Comparison of ENCODE assay signal across 8 mouse cellular contexts in genomic region chr4:62360805-62361455, GRCm38 (mm10). TPM values are rescaled to one million over a fixed set of nuclear protein-coding genes. Genes with fewer than 3 reads are reported as not detected.
DNase-seq lines count a peak whose midpoint lies in the region; ATAC-seq and TF ChIP-seq lines count a peak whose summit lies in the region.

No protein-coding gene starts in this region.

- H3K27me3 ChIP-seq in lung, postnatal 0 days (replicated peaks; ENCODE audit: insufficient read depth, low read length) = no peaks in the 10 kb centered on the region
- no peaks in the 10 kb centered on the region for H3K27me3 ChIP-seq in embryonic facial prominence, embryonic 12.5 days
- no peaks in the 10 kb centered on the region for H3K27me3 ChIP-seq in hindbrain, embryonic 15.5 days
- no peaks in the 10 kb centered on the region for H3K27me3 ChIP-seq in midbrain, embryonic 14.5 days (ENCODE audit: control insufficient read depth, insufficient read depth, low read length)

- no peaks in the 10 kb centered on the region for H3K36me3 ChIP-seq in lung, postnatal 0 days (ENCODE audit: insufficient read depth, low read length)
- no peaks in the 10 kb centered on the region for H3K36me3 ChIP-seq in embryonic facial prominence, embryonic 12.5 days
- no peaks in the 10 kb centered on the region for H3K36me3 ChIP-seq in hindbrain, embryonic 15.5 days
- H3K36me3 ChIP-seq in midbrain, embryonic 14.5 days (ENCODE audit: control insufficient read depth, insufficient read depth, low read length) = no peaks in the 10 kb centered on the region

- intact Hi-C loops in gastrocnemius, postnatal 36 days (cut with DNase I) = loop anchor here (5.0 kb wide), 1 partner anchor 41 kb away; no protein-coding TSS in a partner anchor

- ATAC-seq in lung, postnatal 0 days = peak; percentile 44
- no peak for ATAC-seq in embryonic facial prominence, embryonic 12.5 days (ENCODE audit: insufficient number of reproducible peaks, insufficient read depth, low FRiP score, low TSS enrichment)
- ATAC-seq in hindbrain, embryonic 15.5 days (ENCODE audit: low FRiP score, low read depth) = no peak; the same call in none of the 2 replicates
- no peak; the same call in 1 of the 2 replicates for ATAC-seq in midbrain, embryonic 14.5 days (ENCODE audit: low FRiP score, low TSS enrichment)

- peaks cover 13% of the 10 kb centered on the region; the same call in 1 of the 2 replicates for H3K4me1 ChIP-seq in lung, postnatal 0 days (ENCODE audit: insufficient read depth, low read depth, low read length)
- H3K4me1 ChIP-seq in embryonic facial prominence, embryonic 12.5 days = peaks cover 12% of the 10 kb centered on the region
- H3K4me1 ChIP-seq in hindbrain, embryonic 15.5 days (replicated peaks) = peaks cover 28% of the 10 kb centered on the region
- H3K4me1 ChIP-seq in midbrain, embryonic 14.5 days (ENCODE audit: control insufficient read depth, insufficient read depth, low read length) = peaks cover 17% of the 10 kb centered on the region

- DNase-seq in lung, postnatal 0 days (ENCODE audit: low spot score) = no peak
- DNase-seq in lung, postnatal 10 days = no peak
- DNase-seq in midbrain, embryonic 14.5 days = no peak
- no peak for DNase-seq in gastrocnemius, postnatal 4 days (ENCODE audit: low spot score in 2 of 2)
- no peak for DNase-seq in gastrocnemius, postnatal 36 days
- DNase-seq in Muller cell, postnatal 12 days (ENCODE audit: inconsistent ontology term) = no peak

- no peak for TF ChIP-seq CTCF in lung, postnatal 0 days (IDR thresholded peaks at IDR 0.05)

- under 1% methylated on average over 21 of the region's 22 CpGs for WGBS in lung, postnatal 0 days
- under 1% methylated on average over 22 of the region's 22 CpGs for whole genome bisulfite sequencing in embryonic facial prominence, embryonic 12.5 days
- under 1% methylated on average over 21 of the region's 22 CpGs for WGBS in hindbrain, embryonic 15.5 days
- under 1% methylated on average over 22 of the region's 22 CpGs for WGBS in midbrain, embryonic 14.5 days

- TF ChIP-seq EP300 in lung, postnatal 0 days (IDR thresholded peaks at IDR 0.05) = no peak

- H3K9me3 ChIP-seq in lung, postnatal 0 days (ENCODE audit: low read length) = no peaks in the 10 kb centered on the region
- H3K9me3 ChIP-seq in embryonic facial prominence, embryonic 12.5 days = no peaks in the 10 kb centered on the region
- H3K9me3 ChIP-seq in hindbrain, embryonic 15.5 days = no peaks in the 10 kb centered on the region
- H3K9me3 ChIP-seq in midbrain, embryonic 14.5 days (ENCODE audit: control insufficient read depth, low read length) = no peaks in the 10 kb centered on the region

- peak overlapping the region; percentile 85 for H3K9ac ChIP-seq in lung, postnatal 0 days (replicated peaks; ENCODE audit: low read depth)
- H3K9ac ChIP-seq in embryonic facial prominence, embryonic 12.5 days = peak overlapping the region; percentile 66
- H3K9ac ChIP-seq in hindbrain, embryonic 15.5 days = peak overlapping the region; percentile 75
- peak overlapping the region; percentile 67 for H3K9ac ChIP-seq in midbrain, embryonic 14.5 days (replicated peaks; ENCODE audit: low read length)

- H3K27ac ChIP-seq in lung, postnatal 0 days (ENCODE audit: low read length) = peak overlapping the region; percentile 95
- peak overlapping the region; percentile 50; the same call in 1 of the 2 replicates for H3K27ac ChIP-seq in embryonic facial prominence, embryonic 12.5 days
- H3K27ac ChIP-seq in hindbrain, embryonic 15.5 days (replicated peaks) = peak overlapping the region; percentile 82
- peak overlapping the region; percentile 61; the same call in 1 of the 2 replicates for H3K27ac ChIP-seq in midbrain, embryonic 14.5 days (replicated peaks; ENCODE audit: low read depth, low read length)

- H3K4me3 ChIP-seq in lung, postnatal 0 days (ENCODE audit: low read depth, low read length) = peak overlapping the region; percentile 87
- H3K4me3 ChIP-seq in embryonic facial prominence, embryonic 12.5 days = peak overlapping the region; percentile 70
- peak overlapping the region; percentile 82 for H3K4me3 ChIP-seq in hindbrain, embryonic 15.5 days
- peak overlapping the region; percentile 78 for H3K4me3 ChIP-seq in midbrain, embryonic 14.5 days (replicated peaks; ENCODE audit: low read depth, low read length)

- peak overlapping the region; percentile 62 for H3K4me2 ChIP-seq in lung, postnatal 0 days (replicated peaks; ENCODE audit: low read depth, low read length)
- H3K4me2 ChIP-seq in embryonic facial prominence, embryonic 12.5 days (replicated peaks) = peak overlapping the region; percentile 60
- peak overlapping the region; percentile 60 for H3K4me2 ChIP-seq in hindbrain, embryonic 15.5 days
- H3K4me2 ChIP-seq in midbrain, embryonic 14.5 days (ENCODE audit: low read length) = peak overlapping the region; percentile 69

RNA-seq across cellular contexts. Expression of gene Slc31a1, which starts 0.4 kb away (rescaled TPM):
- polyA plus RNA-seq in lung, postnatal 0 days (2015; fragmentation: Nextera tagmentation; extraction: Ambion mirVana) = 57.2 and 61.1 TPM in 2 replicates
- 44.1 and 44.8 TPM in 2 replicates for polyA plus RNA-seq in embryonic facial prominence, embryonic 12.5 days (2016; fragmentation: Nextera tagmentation; extraction: Ambion mirVana)
- polyA plus RNA-seq in hindbrain, embryonic 15.5 days (2015; fragmentation: Nextera tagmentation; extraction: Ambion mirVana) = 43.1 and 46.2 TPM in 2 replicates
- 24.8 and 38.1 TPM in 2 replicates for polyA plus RNA-seq in midbrain, embryonic 14.5 days (2014; fragmentation: Nextera tagmentation; extraction: Ambion mirVana)
- 10 to 100 TPM; 17.7 to 18.8 TPM for total RNA-seq in gastrocnemius, postnatal 4 days (2021)
- total RNA-seq in gastrocnemius, postnatal 36 days (2021) = 10 to 100 TPM; 10.2 to 10.3 TPM

RNA-seq across cellular contexts. Expression of gene Fkbp15, which starts 0.6 kb away (rescaled TPM):
- polyA plus RNA-seq in lung, postnatal 0 days (2015; fragmentation: Nextera tagmentation; extraction: Ambion mirVana) = 23.2 and 23.6 TPM in 2 replicates
- polyA plus RNA-seq in embryonic facial prominence, embryonic 12.5 days (2016; fragmentation: Nextera tagmentation; extraction: Ambion mirVana) = 23.2 and 25.0 TPM in 2 replicates
- 20.9 and 23.3 TPM in 2 replicates for polyA plus RNA-seq in hindbrain, embryonic 15.5 days (2015; fragmentation: Nextera tagmentation; extraction: Ambion mirVana)
- polyA plus RNA-seq in midbrain, embryonic 14.5 days (2014; fragmentation: Nextera tagmentation; extraction: Ambion mirVana) = 17.6 and 23.0 TPM in 2 replicates
- total RNA-seq in gastrocnemius, postnatal 4 days (2021) = 10 to 100 TPM; 26.7 to 28.5 TPM
- total RNA-seq in gastrocnemius, postnatal 36 days (2021) = 10 to 100 TPM; 11.4 to 11.6 TPM

RNA-seq across cellular contexts. Expression of gene Cdc26, which starts 47.5 kb away (rescaled TPM):
- 91.6 and 94.2 TPM in 2 replicates for polyA plus RNA-seq in lung, postnatal 0 days (2015; fragmentation: Nextera tagmentation; extraction: Ambion mirVana)
- polyA plus RNA-seq in embryonic facial prominence, embryonic 12.5 days (2016; fragmentation: Nextera tagmentation; extraction: Ambion mirVana) = 203 and 210 TPM in 2 replicates
- 74.2 and 81.3 TPM in 2 replicates for polyA plus RNA-seq in hindbrain, embryonic 15.5 days (2015; fragmentation: Nextera tagmentation; extraction: Ambion mirVana)
- polyA plus RNA-seq in midbrain, embryonic 14.5 days (2014; fragmentation: Nextera tagmentation; extraction: Ambion mirVana) = 97.5 and 98.5 TPM in 2 replicates
- 10 to 100 TPM; 71.3 to 78.6 TPM for total RNA-seq in gastrocnemius, postnatal 4 days (2021)
- 10 to 100 TPM; 40.2 to 45.3 TPM for total RNA-seq in gastrocnemius, postnatal 36 days (2021)

RNA-seq across cellular contexts. Expression of gene Prpf4, which starts 47.7 kb away (rescaled TPM):
- polyA plus RNA-seq in lung, postnatal 0 days (2015; fragmentation: Nextera tagmentation; extraction: Ambion mirVana) = 9.6 and 10.0 TPM in 2 replicates
- 27.3 and 30.1 TPM in 2 replicates for polyA plus RNA-seq in embryonic facial prominence, embryonic 12.5 days (2016; fragmentation: Nextera tagmentation; extraction: Ambion mirVana)
- 14.6 and 15.1 TPM in 2 replicates for polyA plus RNA-seq in hindbrain, embryonic 15.5 days (2015; fragmentation: Nextera tagmentation; extraction: Ambion mirVana)
- 13.1 and 15.9 TPM in 2 replicates for polyA plus RNA-seq in midbrain, embryonic 14.5 days (2014; fragmentation: Nextera tagmentation; extraction: Ambion mirVana)
- 10 to 100 TPM; 14.0 to 15.0 TPM for total RNA-seq in gastrocnemius, postnatal 4 days (2021)
- 10 to 100 TPM; 13.3 to 16.1 TPM for total RNA-seq in gastrocnemius, postnatal 36 days (2021)
